8 mouse cellular contexts compared by ENCODE assay signal in genomic region chr15:6707936-6708525, GRCm38 (mm10). TPM values are rescaled to one million over a fixed set of nuclear protein-coding genes. Genes with fewer than 3 reads are reported as not detected.
DNase-seq lines count a peak whose midpoint lies in the region; ATAC-seq lines count a peak whose summit lies in the region.

Gene Rictor (plus strand): TSS chr15:6708379.

- DNase-seq in gastrocnemius, postnatal 10 days: peak; percentile 91
- peak; percentile 71 to 74 for DNase-seq in left cerebral cortex, postnatal 36 days (ENCODE audit: low spot score in 2 of 2)
- peak; percentile 93 for DNase-seq in midbrain, embryonic 10.5 days (ENCODE audit: low spot score)
- peak; percentile 43 to 57 for DNase-seq in right cerebral cortex, postnatal 36 days (ENCODE audit: low spot score in 2 of 2)
- DNase-seq in yolk sac, embryonic 10.5 days (ENCODE audit: low spot score): peak; percentile 91

- peak within 1 kb of the TSS; percentile 91 for H3K4me3 ChIP-seq in midbrain, embryonic 10.5 days

- peaks cover 29% of the 10 kb centered on the region for H3K4me1 ChIP-seq in midbrain, embryonic 10.5 days

- H3K36me3 ChIP-seq in midbrain, embryonic 10.5 days: no peaks in the 10 kb centered on the region

- under 1% methylated on average over 78 of the region's 82 CpGs for WGBS in midbrain, embryonic 10.5 days

- H3K9me3 ChIP-seq in midbrain, embryonic 10.5 days (replicated peaks): no peaks in the 10 kb centered on the region

- intact Hi-C loops in left cerebral cortex, postnatal 36 days (cut with DNase I): loop anchor here (5.0 kb wide), 2 partner anchors 81 to 1566 kb away; partner anchors contain the start of gene Prkaa1

- ATAC-seq in activated CD4-positive, CD25-positive, alpha-beta regulatory T cell, adult 4 months: peak; percentile 65
- peak; percentile 48 for ATAC-seq in common myeloid progenitor, adult 5-6 weeks (replicated peaks; ENCODE audit: low read depth, poor library complexity, severe bottlenecking)
- ATAC-seq in inflammation-experienced regulatory T-cells, adult 6 months: peak; percentile 61

- H3K27me3 ChIP-seq in midbrain, embryonic 10.5 days (ENCODE audit: low read depth, poor library complexity, severe bottlenecking): no peaks in the 10 kb centered on the region; the same call in 1 of the 2 replicates

- H3K27ac ChIP-seq in midbrain, embryonic 10.5 days (replicated peaks): peak within 1 kb of the TSS; percentile 96

RNA-seq across cellular contexts. Expression of gene Rictor, which starts in this region (rescaled TPM):
- polyA plus RNA-seq in activated CD4-positive, CD25-positive, alpha-beta regulatory T cell, adult 4 months (2017; shearing (Covaris generic)): 10 to 100 TPM; 19.2 to 28.8 TPM
- total RNA-seq in common myeloid progenitor, adult 5-6 weeks (2017): 48.0 and 55.8 TPM in 2 replicates
- total RNA-seq in gastrocnemius, postnatal 10 days (2021): 10 to 100 TPM; 11.0 to 14.5 TPM
- polyA plus RNA-seq in inflammation-experienced regulatory T-cells, adult 6 months (2017; shearing (Covaris generic)): 10 to 100 TPM; 20.5 to 30.7 (median 28.6) TPM
- 10 to 100 TPM; 38.6 to 48.4 TPM for total RNA-seq in left cerebral cortex, postnatal 36 days (2021)
- polyA plus RNA-seq in midbrain, embryonic 10.5 days (2016; fragmentation: Nextera tagmentation; extraction: Ambion mirVana): 37.9 and 41.9 TPM in 2 replicates

Comparison
In these comparisons a context has a peak if more than half of its experiments do, and no peak if none do; other contexts are left out.
1. Peak in every context shown above with its lines: DNase-seq, ATAC-seq, H3K4me3 ChIP-seq and H3K27ac ChIP-seq.